Mouse (Mus musculus) liver, postnatal 0 days (tissue): ENCODE measurements at regions not wholly inside any gene's neighbourhood (a gene's known extent, or its start where the extent isn't known, plus 50 kb on each side); places are given as distances from the start of the nearest gene placed in this dataset.

Experiments used
- CTCF ChIP-seq: sonication (generic); IDR thresholded peaks from 2 replicates; pipeline ENCODE4 v1.5.1; 2016; ENCODE audit warnings: antibody characterized with exemption, low read depth
- EP300 ChIP-seq: IDR thresholded peaks from 2 replicates; pipeline ENCODE4 v1.6.1; 2016; ENCODE audit warnings: antibody characterized with exemption, low read depth, mild to moderate bottlenecking

- TF ChIP-seq CTCF (no peak), EP300 (no peak)
These were observed 54.5 kb upstream of the Ptpn1 start for GRCm38 (mm10) chr2:167877254-167877870.
